Mouse (Mus musculus) bone marrow macrophage, adult 2 months (primary cell): ENCODE results near the gene Kl.

Experiments used
- CTCF ChIP-seq: IDR thresholded peaks from 2 replicates; pipeline ENCODE4 v1.5.1; 2012; ENCODE audit warnings: low read depth, mild to moderate bottlenecking, low read length, moderate library complexity
- POLR2A ChIP-seq: IDR thresholded peaks from 2 replicates; pipeline ENCODE4 v1.6.1; 2012; ENCODE audit warnings: mild to moderate bottlenecking, low read depth, low read length, borderline replicate concordance

GRCm38 (mm10) chr5:150974226-150974625 is 21.8 kb downstream of the Kl start:
- TF ChIP-seq CTCF (no peak), POLR2A (no peak)
